Mouse (Mus musculus): Measurements from ENCODE around the gene Arhgap10.
"Not testable (repeated sequence)": the region's sequence is repeated elsewhere in the genome, so short reads cannot be mapped to it uniquely, and the experiment has no call there.

DNA sequence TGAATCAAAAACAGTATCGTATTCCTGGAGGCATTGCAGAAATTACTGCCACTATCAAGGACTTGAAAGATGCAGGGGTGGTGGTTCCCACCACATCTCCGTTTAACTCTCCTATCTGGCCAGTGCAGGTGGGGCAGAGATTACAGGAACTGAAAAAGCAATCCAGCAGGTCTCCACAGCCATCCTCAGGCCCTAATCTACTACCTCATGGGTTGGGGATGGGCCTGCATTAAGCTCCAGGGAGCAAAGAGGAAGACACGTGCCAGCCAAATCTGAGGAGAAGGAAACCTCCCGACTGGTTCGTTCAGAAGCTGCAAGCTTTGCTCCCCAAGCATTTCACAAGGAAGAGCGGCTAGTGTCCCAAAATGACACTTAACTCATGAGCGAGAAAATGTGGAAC, 195.0 kb downstream of the Arhgap10 start:
- TF ChIP-seq CTCF (IDR thresholded peaks at IDR 0.05; ENCODE audit: low read depth, low read length); POLR2A (IDR thresholded peaks at IDR 0.05; ENCODE audit: borderline replicate concordance, low read depth, low read length): not testable (repeated sequence)
